Mouse (Mus musculus) heart, adult 2 months (tissue): ENCODE data around the gene Zfp867.
A peak's percentile ranks its signal among the peaks of the same experiment; 100 is the strongest.

Experiments used
- CTCF ChIP-seq: fragments of 200-600 bp; IDR thresholded peaks from 2 replicates; pipeline ENCODE4 v1.8.1; 2022; ENCODE audit warnings: antibody characterized with exemption, mild to moderate bottlenecking, moderate library complexity
- EP300 ChIP-seq: fragments of 200-500 bp; IDR thresholded peaks from 2 replicates; pipeline ENCODE4 v1.6.1; 2011; ENCODE audit warnings: low read depth, low read length, control low read depth; ENCODE audit not compliant: insufficient read depth
- POLR2A ChIP-seq: fragments of 200-500 bp; IDR thresholded peaks from 2 replicates; pipeline ENCODE4 v1.6.1; 2011; ENCODE audit warnings: mild to moderate bottlenecking, low read depth, low read length, control low read depth; ENCODE audit not compliant: insufficient read depth

DNA sequence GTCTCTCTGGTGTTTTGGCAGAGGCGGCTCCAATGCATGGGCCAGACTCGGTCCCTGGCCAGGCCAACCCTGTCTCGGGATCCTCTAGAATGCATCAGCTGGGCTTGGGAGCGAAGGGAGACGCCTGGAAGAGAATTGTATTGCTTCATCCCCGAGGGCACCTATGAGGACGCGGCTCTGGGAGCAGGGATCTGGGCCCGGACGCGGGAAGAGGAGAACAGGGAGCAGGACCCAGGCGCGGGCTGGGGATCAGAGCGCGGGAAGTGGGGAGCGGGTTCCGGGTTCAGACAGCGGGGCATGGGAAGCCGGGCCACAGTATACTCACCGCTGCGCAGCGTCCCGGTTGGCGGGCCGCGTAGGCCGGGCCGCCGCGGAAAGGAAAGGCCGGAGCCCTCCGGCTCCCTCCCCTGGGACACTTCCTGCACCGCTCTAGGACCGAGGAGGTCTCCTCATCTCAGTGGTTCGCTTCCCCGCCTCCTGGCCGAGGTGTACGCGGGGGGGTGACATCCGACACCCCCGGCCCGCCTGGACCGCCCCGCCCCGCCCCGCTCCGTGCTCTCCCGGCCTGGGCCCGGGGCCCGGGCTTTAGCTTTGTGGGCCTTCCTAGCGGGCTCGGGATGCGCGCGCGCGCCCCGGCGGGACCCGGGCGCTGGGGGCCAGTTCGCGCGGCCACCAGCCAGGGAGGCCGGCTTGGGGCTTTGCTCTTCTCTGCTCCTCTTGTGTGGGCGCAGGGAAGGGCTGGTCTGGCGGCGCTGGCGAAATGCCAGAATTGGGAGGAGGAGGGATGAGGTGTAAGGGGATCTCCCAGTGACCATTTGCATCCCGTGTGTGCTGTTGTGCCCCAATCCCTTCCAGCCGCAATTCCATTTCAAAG, 33.8 kb upstream of the Zfp867 start:
- TF ChIP-seq EP300 (peak; percentile 48; the same call in 1 of the 2 replicates), CTCF (no peak), POLR2A (peak; percentile 29; the same call in 1 of the 2 replicates)
